Mouse (Mus musculus) hindbrain, embryonic 16.5 days (tissue): ENCODE data around the gene Mog. TPM values are rescaled to one million over a fixed set of nuclear protein-coding genes. Genes with fewer than 3 reads are reported as not detected.
A peak's percentile ranks its signal among the peaks of the same experiment; 100 is the strongest.
"Not testable (repeated sequence)": the region's sequence is repeated elsewhere in the genome, so short reads cannot be mapped to it uniquely, and the experiment has no call there.

Experiments used
- ATAC-seq: fragments of 200-750 bp; cut with Nextera tagmentation; 2 replicates; pipeline ENCODE4 v1.8.0; 2017; ENCODE audit warnings: moderate TSS enrichment, moderate library complexity
- H3K27ac ChIP-seq: fragments of 300-500 bp; sonication (generic); 2 replicates; pipeline ENCODE4 v1.5.1; 2014; ENCODE audit warnings: low read depth, mild to moderate bottlenecking, control low read depth, low read length, moderate library complexity
- H3K27me3 ChIP-seq: fragments of 300-500 bp; sonication (generic); replicated peaks from 2 replicates; pipeline ENCODE4 v1.6.1; 2014; ENCODE audit warnings: low read length; ENCODE audit not compliant: control insufficient read depth, insufficient read depth
- H3K36me3 ChIP-seq: fragments of 300-500 bp; sonication (generic); 2 replicates; pipeline ENCODE4 v1.6.1; 2014; ENCODE audit warnings: mild to moderate bottlenecking, low read length, moderate library complexity, mixed read lengths; ENCODE audit not compliant: control insufficient read depth, insufficient read depth
- H3K4me1 ChIP-seq: fragments of 300-500 bp; sonication (generic); 2 replicates; pipeline ENCODE4 v1.6.1; 2014; ENCODE audit warnings: low read depth, low read length; ENCODE audit not compliant: control insufficient read depth, insufficient read depth
- H3K4me2 ChIP-seq: fragments of 300-500 bp; sonication (generic); 2 replicates; pipeline ENCODE4 v1.6.1; 2014; ENCODE audit warnings: mild to moderate bottlenecking, low read length, control low read depth, moderate library complexity
- H3K4me3 ChIP-seq: fragments of 300-500 bp; sonication (generic); 2 replicates; pipeline ENCODE4 v1.5.1; 2014; ENCODE audit warnings: mild to moderate bottlenecking, low read length, control low read depth, moderate library complexity
- H3K9ac ChIP-seq: fragments of 300-500 bp; sonication (generic); 2 replicates; pipeline ENCODE4 v1.6.1; 2014; ENCODE audit warnings: low read depth, mild to moderate bottlenecking, control low read depth, low read length, moderate library complexity
- H3K9me3 ChIP-seq: fragments of 300-500 bp; sonication (generic); 2 replicates; pipeline ENCODE4 v1.6.1; 2014; ENCODE audit warnings: mild to moderate bottlenecking, low read length, moderate library complexity; ENCODE audit not compliant: control insufficient read depth
- WGBS: fragments of 180-500 bp; shearing (Covaris S2); extraction: QIAGEN DNeasy Blood & Tissue Kit; methylation state at CpG from one replicate; pipeline ENCODE4 v1.1.7; 2014; 5-methylcytosine and 5-hydroxymethylcytosine counted together
- polyA plus RNA-seq: library from polyadenylated mRNA; unstranded; fragments of >200 nt; fragmentation: Nextera tagmentation; extraction: Ambion mirVana; gene quantifications from 2 replicates; pipeline ENCODE4 v1.2.1, GENCODE M21; 2015

The Mog gene
- polyA plus RNA-seq, 1 experiment from 2014 or later: 1.6 TPM

GRCm38 (mm10) chr17:37027486-37027885 lies 4.3 kb upstream of the Mog start:
- H3K9me3 ChIP-seq: no peaks in the 10 kb centered on the region
- no peaks in the 10 kb centered on the region for H3K36me3 ChIP-seq
- no peak for ATAC-seq
- H3K4me1 ChIP-seq: no peaks in the 10 kb centered on the region
- H3K4me2 ChIP-seq: no peak overlapping the region
- no peaks in the 10 kb centered on the region for H3K27me3 ChIP-seq
- 94% methylated on average over 4 of the region's 4 CpGs for WGBS
- no peak overlapping the region for H3K9ac ChIP-seq
- no peak overlapping the region for H3K4me3 ChIP-seq
- peak overlapping the region; percentile 40 for H3K27ac ChIP-seq

DNA sequence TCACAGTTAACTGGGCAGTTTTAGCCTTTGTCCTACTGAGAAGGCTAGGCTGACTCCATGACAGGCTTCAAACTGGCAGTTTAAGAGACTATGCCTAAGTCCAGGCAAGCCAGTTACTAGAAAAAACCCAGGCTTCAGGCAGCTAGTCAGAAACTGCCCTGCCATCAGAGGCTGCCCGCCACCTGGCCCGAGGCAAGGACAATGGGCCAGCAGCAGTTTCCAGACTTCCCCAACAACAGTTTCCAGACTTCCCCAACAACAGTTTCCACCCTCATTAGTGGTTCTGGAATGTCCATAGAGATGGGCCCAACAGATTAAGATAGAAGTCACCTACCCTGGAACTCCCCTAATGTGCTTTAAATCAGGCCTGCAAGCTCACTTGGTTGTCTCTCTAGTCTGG lies 3.2 kb upstream of the Mog start:
- no peaks in the 10 kb centered on the region for H3K4me1 ChIP-seq
- H3K27ac ChIP-seq: no peak overlapping the region
- H3K4me2 ChIP-seq: no peak overlapping the region
- H3K36me3 ChIP-seq: no peaks in the 10 kb centered on the region
- no peak overlapping the region for H3K9ac ChIP-seq
- WGBS: 65% methylated on average over 2 of the region's 2 CpGs
- ATAC-seq: no peak
- no peaks in the 10 kb centered on the region for H3K9me3 ChIP-seq
- no peaks in the 10 kb centered on the region for H3K27me3 ChIP-seq
- no peak overlapping the region for H3K4me3 ChIP-seq

DNA sequence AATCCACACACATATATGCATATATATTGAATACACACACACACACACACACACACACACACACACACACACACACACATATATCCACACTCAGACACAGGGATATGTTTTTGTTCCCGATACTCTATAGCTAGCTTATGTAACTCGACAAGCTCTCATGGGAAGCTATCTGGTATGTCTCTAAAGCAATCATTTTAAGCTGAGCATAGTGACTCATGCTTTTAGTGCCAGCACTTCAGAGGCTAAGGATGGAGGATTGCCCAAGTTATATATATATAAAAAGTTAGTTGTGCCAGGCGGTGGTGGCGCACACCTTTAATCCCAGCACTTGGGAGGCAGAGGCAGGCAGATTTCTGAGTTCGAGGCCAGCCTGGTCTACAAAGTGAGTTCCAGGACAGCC lies 4.0 kb downstream of the Mog start:
- 89% methylated on average over 5 of the region's 5 CpGs for WGBS
- H3K4me2 ChIP-seq, ATAC-seq: not testable (repeated sequence)

DNA sequence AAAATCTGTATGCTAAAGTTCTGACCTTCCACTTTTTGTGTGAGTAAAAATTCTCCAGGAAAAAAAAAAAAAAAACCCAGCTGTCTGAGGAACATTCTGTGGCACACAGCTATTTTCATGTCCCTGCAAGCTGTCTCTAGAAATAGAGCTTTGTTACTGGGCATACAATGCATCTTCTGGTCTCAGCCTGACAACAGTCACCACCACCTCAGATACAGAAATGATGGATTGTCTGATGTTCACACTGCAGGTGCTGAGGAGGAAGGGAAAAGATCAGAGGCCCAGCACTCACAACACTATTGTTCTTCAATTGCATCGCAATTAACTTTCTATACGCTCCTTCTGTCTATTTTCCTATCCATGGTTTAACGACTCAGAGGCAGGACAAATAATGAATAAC lies 4.9 kb downstream of the Mog start:
- Histone ChIP-seq H3K9me3 (no peaks in the 10 kb centered on the region), H3K36me3 (no peaks in the 10 kb centered on the region), H3K27ac (no peak overlapping the region), H3K4me1 (no peaks in the 10 kb centered on the region), H3K4me2 (no peak overlapping the region), H3K27me3 (no peaks in the 10 kb centered on the region), H3K9ac (no peak overlapping the region), H3K4me3 (no peak overlapping the region)
- WGBS: 55% methylated on average over 3 of the region's 3 CpGs
- ATAC-seq: no peak

More for the DNA sequence above, 4.0 kb downstream of the Mog start:
- not testable (repeated sequence) for H3K27ac ChIP-seq, H3K9ac ChIP-seq, H3K4me3 ChIP-seq, H3K36me3 ChIP-seq, H3K27me3 ChIP-seq, H3K9me3 ChIP-seq, H3K4me1 ChIP-seq

DNA sequence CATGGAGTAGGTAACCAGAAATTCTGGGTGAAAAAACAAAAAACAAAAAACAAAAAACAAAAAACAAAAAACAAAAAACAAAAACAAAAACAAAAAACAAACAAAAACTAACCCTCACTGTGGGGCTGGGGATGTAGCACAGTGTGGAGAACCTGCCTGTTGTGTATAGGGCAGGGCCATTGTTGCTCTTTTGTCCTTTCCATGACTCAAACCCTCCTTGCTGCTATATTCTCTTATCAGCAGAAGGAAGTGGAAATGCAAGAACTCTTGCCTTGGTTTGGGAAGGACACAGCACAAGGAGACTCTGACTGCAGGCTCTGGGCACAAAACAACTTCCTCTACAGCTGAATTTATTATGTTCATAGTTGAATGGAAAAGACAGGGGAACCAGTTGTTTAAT lies 6.9 kb downstream of the Mog start:
- no peaks in the 10 kb centered on the region for H3K27me3 ChIP-seq
- H3K36me3 ChIP-seq: peaks cover 3% of the 10 kb centered on the region
- no peak overlapping the region for H3K4me3 ChIP-seq
- H3K27ac ChIP-seq: no peak overlapping the region
- no peak overlapping the region for H3K9ac ChIP-seq
- H3K4me1 ChIP-seq: no peaks in the 10 kb centered on the region
- no peak overlapping the region for H3K4me2 ChIP-seq
- H3K9me3 ChIP-seq: no peaks in the 10 kb centered on the region
- no peak for ATAC-seq

DNA sequence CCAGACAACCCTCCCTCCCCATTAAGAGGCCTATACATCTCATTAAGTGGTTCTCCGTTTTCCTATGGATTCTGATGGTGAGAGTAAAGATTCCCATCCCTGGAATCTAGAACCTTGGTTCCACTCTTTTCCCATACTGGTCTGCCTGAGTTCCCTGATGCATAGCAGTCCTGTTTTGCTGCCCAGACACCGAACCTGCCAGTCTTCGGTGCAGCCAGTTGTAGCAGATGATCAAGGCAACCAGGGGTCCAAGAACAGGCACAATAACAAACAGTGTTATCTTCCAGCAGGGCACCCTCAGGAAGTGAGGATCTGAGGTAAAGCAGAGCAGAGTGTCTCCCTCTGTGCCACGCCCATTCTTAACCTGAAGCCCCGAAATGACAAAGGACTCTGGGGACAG lies 11.1 kb downstream of the Mog start:
- no peak overlapping the region for H3K9ac ChIP-seq
- no peak overlapping the region for H3K4me2 ChIP-seq
- no peaks in the 10 kb centered on the region for H3K4me1 ChIP-seq
- H3K27ac ChIP-seq: no peak overlapping the region
- H3K9me3 ChIP-seq: no peaks in the 10 kb centered on the region
- H3K36me3 ChIP-seq: peaks cover 21% of the 10 kb centered on the region
- no peak overlapping the region for H3K4me3 ChIP-seq
- ATAC-seq: peak; percentile 26; the same call in 1 of the 2 replicates
- 77% methylated on average over 5 of the region's 5 CpGs for whole genome bisulfite sequencing
- no peaks in the 10 kb centered on the region for H3K27me3 ChIP-seq

DNA sequence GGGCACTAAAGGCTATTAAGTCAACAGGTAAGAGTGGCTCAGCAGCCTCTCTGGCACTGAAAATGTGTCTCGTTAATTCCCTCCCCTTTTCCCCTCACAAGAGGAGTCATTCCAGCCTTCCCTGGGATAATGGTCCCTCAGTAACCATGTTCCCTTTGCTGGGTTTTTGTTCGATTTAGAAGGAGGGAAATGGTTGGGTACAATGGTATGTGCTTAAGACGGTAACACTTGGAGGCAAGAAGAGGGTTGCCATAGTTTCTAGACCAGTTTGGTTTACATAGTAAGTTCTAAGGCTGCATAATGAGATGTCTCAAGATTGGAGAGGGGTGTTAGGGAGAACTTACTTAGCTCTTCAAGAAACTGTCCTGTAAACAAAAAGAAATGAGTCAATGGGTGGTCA lies 11.5 kb downstream of the Mog start:
- 0 out of 2 replicates have a peak, but pooled peaks have one; percentile 48 for ATAC-seq
- H3K4me3 ChIP-seq: no peak overlapping the region
- H3K9ac ChIP-seq: no peak overlapping the region
- peaks cover 21% of the 10 kb centered on the region for H3K36me3 ChIP-seq
- no peaks in the 10 kb centered on the region for H3K9me3 ChIP-seq
- H3K4me2 ChIP-seq: no peak overlapping the region
- H3K27ac ChIP-seq: no peak overlapping the region
- H3K27me3 ChIP-seq: no peaks in the 10 kb centered on the region
- H3K4me1 ChIP-seq: no peaks in the 10 kb centered on the region
- WGBS: 77% methylated on average over 3 of the region's 3 CpGs

- H3K9ac ChIP-seq: no peak overlapping the region
- 95% methylated on average over 17 of the region's 17 CpGs for WGBS
- H3K27me3 ChIP-seq: no peaks in the 10 kb centered on the region
- no peak overlapping the region for H3K4me2 ChIP-seq
- no peak overlapping the region for H3K27ac ChIP-seq
- no peak overlapping the region for H3K4me3 ChIP-seq
- H3K36me3 ChIP-seq: peaks cover 30% of the 10 kb centered on the region
- no peak for ATAC-seq
- 0 out of 2 replicates have a peak, but pooled peaks cover 3% of the 10 kb centered on the region for H3K4me1 ChIP-seq
- H3K9me3 ChIP-seq: no peaks in the 10 kb centered on the region
Measured at GRCm38 (mm10) chr17:37009460-37010042, 13.6 kb downstream of the Mog start.

DNA sequence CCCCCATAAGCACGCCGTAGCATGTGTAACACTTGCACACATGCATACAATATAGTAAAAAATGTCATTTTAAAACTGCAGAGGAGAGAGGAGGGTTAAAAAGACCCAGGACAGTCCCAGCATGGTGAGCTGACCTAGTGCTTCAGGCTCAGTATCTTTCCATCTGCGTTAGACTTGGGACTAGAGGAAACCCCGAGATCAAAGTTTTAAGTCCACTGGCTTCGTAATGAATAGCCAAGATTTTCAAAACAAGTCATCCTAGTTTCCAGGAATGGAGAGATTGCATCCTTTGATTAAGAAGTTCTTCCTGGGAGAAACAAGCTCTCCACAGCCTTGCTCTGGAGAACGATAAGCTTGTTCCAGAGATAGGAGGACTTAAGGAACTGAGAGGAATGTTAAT lies 15.0 kb downstream of the Mog start:
- no peak overlapping the region for H3K27ac ChIP-seq
- peaks cover 6% of the 10 kb centered on the region for H3K4me1 ChIP-seq
- no peak for ATAC-seq
- H3K36me3 ChIP-seq: peaks cover 30% of the 10 kb centered on the region
- no peaks in the 10 kb centered on the region for H3K9me3 ChIP-seq
- H3K4me3 ChIP-seq: no peak overlapping the region
- H3K9ac ChIP-seq: no peak overlapping the region
- no peaks in the 10 kb centered on the region for H3K27me3 ChIP-seq
- WGBS: 92% methylated on average over 6 of the region's 6 CpGs
- no peak overlapping the region for H3K4me2 ChIP-seq

DNA sequence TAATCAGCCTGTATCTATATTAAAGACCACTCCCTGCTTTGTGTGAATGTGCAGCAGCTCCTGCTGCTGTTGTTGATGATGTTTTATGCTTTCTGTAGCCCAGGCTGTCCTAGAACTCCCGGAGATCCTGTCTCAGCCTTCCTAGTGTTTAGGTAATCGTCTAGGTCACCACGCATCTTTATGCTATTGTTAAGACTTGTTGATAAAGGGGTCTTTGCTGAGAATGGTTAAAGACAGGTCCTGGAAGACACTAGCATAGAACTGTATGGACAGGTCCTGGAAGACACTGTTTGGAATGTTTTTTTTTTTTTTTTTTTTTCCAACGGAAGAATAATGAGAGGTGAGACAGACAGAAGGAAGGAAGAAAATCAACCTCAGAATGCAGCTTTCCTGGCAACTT lies 19.8 kb downstream of the Mog start:
- Histone ChIP-seq H3K36me3 (peaks cover 11% of the 10 kb centered on the region), H3K4me3 (peak overlapping the region; percentile 82), H3K4me2 (peak overlapping the region; percentile 67), H3K27ac (peak overlapping the region; percentile 96), H3K27me3 (no peaks in the 10 kb centered on the region), H3K9ac (peak overlapping the region; percentile 96), H3K4me1 (peaks cover 6% of the 10 kb centered on the region), H3K9me3 (no peaks in the 10 kb centered on the region)
- peak; percentile 44 for ATAC-seq
- WGBS: 15% methylated on average over 4 of the region's 4 CpGs
